Mouse (Mus musculus): Measurements from ENCODE around the gene Rere.

GRCm38 (mm10) chr4:150478006-150478405 is 196.6 kb downstream of the Rere start:
- TF ChIP-seq TAL1 (IDR thresholded peaks at IDR 0.05; ENCODE audit: low read length): no peak
- TF ChIP-seq GATA1 (IDR thresholded peaks at IDR 0.05; ENCODE audit: low read length): no peak

All from erythroblast, embryonic 14.5 days (primary cell).